Mouse (Mus musculus) erythroblast, embryonic 14.5 days (primary cell): Measurements from ENCODE around the gene Anks1b.

Source experiments
- GATA1 ChIP-seq: IDR thresholded peaks from 2 replicates; pipeline ENCODE4 v1.6.1; 2012; ENCODE audit warnings: low read length, inconsistent platforms, mixed read lengths
- TAL1 ChIP-seq: IDR thresholded peaks from 3 replicates; pipeline ENCODE4 v1.6.1; 2012; ENCODE audit warnings: low read length, inconsistent platforms, mixed read lengths

DNA sequence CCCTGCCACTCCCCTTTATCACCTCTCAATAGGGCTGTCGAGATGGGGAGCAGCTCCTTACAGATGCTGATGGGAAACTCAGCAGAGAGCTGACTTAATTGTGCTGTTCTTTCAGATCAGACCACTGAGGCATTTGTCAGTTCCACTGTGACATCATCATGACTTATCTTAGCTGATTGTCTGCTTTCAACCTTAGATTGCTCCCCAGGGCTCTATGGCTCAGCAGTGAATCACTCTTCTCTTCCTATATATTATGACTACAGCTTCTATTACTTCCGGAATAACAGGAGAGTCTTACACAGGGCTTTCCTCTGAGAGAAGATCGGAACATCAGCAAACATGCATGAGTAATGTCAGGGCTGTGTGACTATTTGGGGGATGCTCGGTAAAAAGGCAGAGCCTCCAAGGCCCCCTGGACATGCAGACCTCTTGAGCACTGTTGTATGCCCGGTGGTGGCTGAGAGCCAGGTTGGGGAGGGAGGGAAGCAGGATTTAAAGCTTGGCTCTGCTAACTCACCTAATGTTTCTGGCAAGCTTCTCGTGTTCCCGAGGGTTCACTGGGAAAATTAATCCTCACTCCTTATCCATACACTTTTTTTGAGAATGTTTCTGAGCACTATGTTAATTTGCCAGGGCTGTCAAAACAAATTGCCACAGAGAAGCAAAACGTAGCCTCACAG, 936.7 kb downstream of the Anks1b start:
- TF ChIP-seq GATA1, result no peak
- no peak for TF ChIP-seq TAL1
